Mouse (Mus musculus) gastrocnemius, adult 18-20 months (tissue): ENCODE measurements around the gene Col8a2. TPM values are rescaled to one million over a fixed set of nuclear protein-coding genes. Genes with fewer than 3 reads are reported as not detected.

Experiments used
- DNase-seq: peaks from one replicate; pipeline ENCODE4 v3.0.0; 2021; ENCODE audit warnings: low spot score
- long read RNA-seq, 2 experiments: library from polyadenylated mRNA; stranded (forward); transcript quantifications; one replicate each; pipeline ENCODE4 v2.0.0; 2021
- total RNA-seq, 2 experiments: library from RNA; stranded (reverse); gene quantifications; 2 replicates each; pipeline ENCODE4 v1.2.3; 2021

Gene Col8a2
- 1 to 10 TPM in 1 of 2 experiments, under 1 TPM in 1; 0.89 to 1.4 TPM for total RNA-seq
- long read RNA-seq, experiment 1, partial matches to known transcripts = 0 of 1 reads
- long read RNA-seq, experiment 1, other reads (novel, unspliced or antisense) = 1 of 1 reads
- long read RNA-seq, experiment 2, full-length matches to known transcripts = 2 of 3 reads
- long read RNA-seq, experiment 2, partial matches to known transcripts = 0 of 3 reads
- long read RNA-seq, experiment 2, other reads (novel, unspliced or antisense) = 1 of 3 reads

- DNase-seq = no peak
These were observed at the start of gene Col8a2 for GRCm38 (mm10) chr4:126286492-126286891. Gene Col8a2, plus strand, starts transcription at chr4:126286793.

GRCm38 (mm10) chr4:126237721-126238242, 48.8 kb upstream of the Col8a2 start:
- peak; percentile 73 for DNase-seq

- no peak for DNase-seq
These were observed 46.6 kb upstream of the Col8a2 start for GRCm38 (mm10) chr4:126239862-126240475.

GRCm38 (mm10) chr4:126241956-126242355, 44.6 kb upstream of the Col8a2 start:
- no peak for DNase-seq

GRCm38 (mm10) chr4:126242510-126242909, 44.1 kb upstream of the Col8a2 start:
- DNase-seq = no peak

- no peak for DNase-seq
These were observed 40.2 kb upstream of the Col8a2 start for GRCm38 (mm10) chr4:126246202-126246889.

- no peak for DNase-seq
These were observed 38.2 kb upstream of the Col8a2 start for GRCm38 (mm10) chr4:126248261-126248868.

- no peak for DNase-seq
These were observed 35.9 kb upstream of the Col8a2 start for GRCm38 (mm10) chr4:126250659-126251058.

GRCm38 (mm10) chr4:126251655-126252254, 34.8 kb upstream of the Col8a2 start:
- DNase-seq = no peak

GRCm38 (mm10) chr4:126252411-126253237, 34.0 kb upstream of the Col8a2 start:
- no peak for DNase-seq

GRCm38 (mm10) chr4:126253637-126254272, 32.8 kb upstream of the Col8a2 start:
- no peak for DNase-seq

- peak; percentile 66 for DNase-seq
These were observed 32.1 kb upstream of the Col8a2 start for GRCm38 (mm10) chr4:126254315-126255112.

- no peak for DNase-seq
These were observed 31.2 kb upstream of the Col8a2 start for GRCm38 (mm10) chr4:126255113-126256001.

GRCm38 (mm10) chr4:126256131-126256791, 30.3 kb upstream of the Col8a2 start, which contains the start of gene Map7d1:
Gene Map7d1, minus strand, starts transcription at chr4:126256343.
- DNase-seq = peak; percentile 90

- DNase-seq = peak; percentile 54
These were observed 29.4 kb upstream of the Col8a2 start for GRCm38 (mm10) chr4:126256967-126257881.

- peak; percentile 65 for DNase-seq
These were observed 27.5 kb upstream of the Col8a2 start for GRCm38 (mm10) chr4:126259063-126259462.
